Mouse (Mus musculus): ENCODE measurements around the gene Ms4a10.
A peak's percentile ranks its signal among the peaks of the same experiment; 100 is the strongest.

Gene Ms4a10

DNA sequence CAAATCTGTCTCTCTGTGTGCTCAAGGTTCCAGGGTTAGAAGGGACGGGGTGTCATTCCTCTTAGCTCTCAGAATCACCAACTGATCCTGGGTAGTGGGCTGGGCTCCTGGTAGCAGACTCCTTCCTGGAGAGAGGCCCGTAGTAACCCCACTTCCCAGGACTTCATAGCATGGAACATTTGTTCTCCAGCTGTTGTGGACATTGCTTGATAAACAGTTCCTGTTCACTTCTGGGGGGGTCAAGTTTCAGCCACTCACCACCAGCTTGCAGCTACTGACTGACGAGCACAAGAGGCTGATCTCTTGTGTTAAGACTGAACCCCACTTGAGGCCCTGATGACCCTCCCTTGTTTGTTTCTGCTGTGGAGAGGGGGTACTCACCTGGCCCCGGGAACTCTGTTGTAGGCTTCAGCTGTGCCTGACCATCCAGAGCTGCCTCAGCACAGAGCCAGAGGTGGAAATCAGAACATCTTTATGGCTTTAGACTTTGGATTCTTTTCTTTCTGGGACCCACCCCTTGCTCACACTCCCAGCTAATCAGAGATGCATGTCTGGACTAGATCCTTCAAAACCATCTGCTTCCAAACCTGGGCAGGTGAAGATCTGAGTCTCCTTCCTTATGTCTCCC lies at the start of gene Ms4a10:
Gene Ms4a10, minus strand, starts transcription at position 433 of the 628 bp plus-strand sequence.
- no peak for DNase-seq (ENCODE audit: low spot score)

DNA sequence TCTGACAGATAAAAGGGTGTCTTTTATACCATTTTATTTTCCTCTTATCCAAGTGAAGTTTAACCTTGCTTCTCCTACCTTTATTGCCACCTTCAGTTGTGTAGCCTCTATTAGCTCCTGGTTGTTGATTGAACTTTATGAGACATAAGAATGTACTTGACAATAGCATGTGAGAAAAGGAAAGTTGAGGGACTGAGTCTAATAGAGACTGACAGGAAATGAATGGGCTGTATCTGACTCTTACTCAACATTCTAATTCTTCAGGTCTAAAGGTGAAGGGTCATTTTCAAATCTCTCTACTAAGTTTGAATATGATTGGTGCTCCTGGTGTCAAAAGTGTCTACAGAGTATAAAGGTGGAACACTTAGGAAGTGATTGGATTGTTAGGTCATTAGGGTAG lies 47.9 kb upstream of the Ms4a10 start:
- no peak for DNase-seq (ENCODE audit: low spot score)

DNA sequence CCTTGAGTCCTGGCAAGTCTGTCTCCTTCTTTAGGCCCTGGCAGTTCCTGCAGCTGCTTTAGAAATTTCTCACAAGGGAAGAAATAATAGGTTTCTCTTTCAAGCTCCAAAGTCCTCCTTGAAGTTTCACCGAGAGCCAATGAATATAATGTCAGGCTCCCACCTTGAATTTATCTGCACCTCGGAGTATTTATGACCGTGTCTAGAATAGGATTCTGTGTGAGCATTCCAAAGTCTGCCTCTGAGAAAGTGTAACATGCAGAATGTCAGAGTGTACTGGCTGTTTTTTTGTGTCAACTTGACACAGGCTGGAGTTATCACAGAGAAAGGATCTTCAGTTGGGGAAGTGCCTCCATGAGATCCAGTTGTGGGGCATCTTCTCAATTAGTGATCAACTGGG lies 43.4 kb upstream of the Ms4a10 start, which contains the start of gene Ms4a18:
Gene Ms4a18, minus strand, starts transcription at position 141 of the 400 bp plus-strand sequence.
- DNase-seq (ENCODE audit: low spot score), result no peak

DNA sequence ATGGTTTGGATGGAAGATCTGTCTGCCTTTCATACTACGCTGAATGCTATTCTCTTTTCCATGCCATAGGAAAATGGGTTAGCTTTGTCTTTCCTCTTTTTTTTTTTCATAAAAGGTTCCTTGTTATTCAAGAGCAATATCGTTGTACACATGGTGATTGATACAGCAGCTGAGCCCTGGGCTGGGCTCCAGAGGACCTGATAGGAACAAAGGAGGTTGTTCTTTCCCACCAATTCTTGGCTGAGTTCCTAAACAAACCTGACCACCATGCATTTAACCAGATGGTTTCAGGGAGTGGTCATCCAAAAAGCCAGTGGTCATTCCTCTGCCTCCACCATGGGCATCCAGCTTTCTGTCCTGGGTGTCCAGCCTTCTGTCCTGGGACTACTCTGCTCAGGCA lies 42.8 kb upstream of the Ms4a10 start:
- no peak for DNase-seq (ENCODE audit: low spot score)

DNA sequence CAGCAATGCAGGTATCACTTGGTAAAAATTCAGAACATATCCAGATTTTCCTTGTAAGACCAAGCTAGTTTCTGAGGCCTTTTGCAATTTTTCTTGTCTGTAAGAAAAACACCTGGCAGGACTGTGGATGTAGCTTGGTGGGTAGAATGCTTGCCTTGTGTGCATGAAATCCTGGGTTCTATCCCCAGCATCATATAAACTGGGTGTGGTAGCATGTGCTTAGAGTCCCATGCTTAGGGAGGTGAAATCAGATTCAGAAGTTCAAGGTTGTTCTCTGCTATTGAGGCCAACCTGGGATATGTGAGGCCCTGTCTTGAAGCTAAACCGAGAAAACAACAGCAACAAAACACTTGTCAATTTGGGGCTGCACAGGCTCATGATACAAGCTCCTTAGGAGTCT lies 41.5 kb upstream of the Ms4a10 start:
- DNase-seq (ENCODE audit: low spot score), result no peak

DNA sequence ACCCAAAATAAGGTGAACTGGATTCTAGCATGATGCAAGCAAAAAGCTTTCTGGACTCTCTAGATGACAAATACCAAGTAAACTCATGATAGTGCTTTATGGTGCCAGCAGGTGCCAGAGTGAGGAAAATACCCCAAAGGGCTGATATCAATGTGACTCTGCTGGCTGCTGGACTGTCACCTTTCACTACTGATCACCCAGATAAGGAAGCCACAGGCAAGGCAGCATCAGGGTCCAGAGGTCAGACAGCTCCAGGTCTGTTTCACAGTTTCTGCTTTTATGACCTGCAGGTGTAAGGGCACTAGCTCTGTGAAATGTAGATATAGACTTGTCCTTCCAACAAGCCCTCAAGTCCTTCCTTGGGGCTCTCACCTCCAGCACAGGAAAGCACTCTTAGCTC lies 41.0 kb upstream of the Ms4a10 start:
- DNase-seq (ENCODE audit: low spot score), result no peak

DNA sequence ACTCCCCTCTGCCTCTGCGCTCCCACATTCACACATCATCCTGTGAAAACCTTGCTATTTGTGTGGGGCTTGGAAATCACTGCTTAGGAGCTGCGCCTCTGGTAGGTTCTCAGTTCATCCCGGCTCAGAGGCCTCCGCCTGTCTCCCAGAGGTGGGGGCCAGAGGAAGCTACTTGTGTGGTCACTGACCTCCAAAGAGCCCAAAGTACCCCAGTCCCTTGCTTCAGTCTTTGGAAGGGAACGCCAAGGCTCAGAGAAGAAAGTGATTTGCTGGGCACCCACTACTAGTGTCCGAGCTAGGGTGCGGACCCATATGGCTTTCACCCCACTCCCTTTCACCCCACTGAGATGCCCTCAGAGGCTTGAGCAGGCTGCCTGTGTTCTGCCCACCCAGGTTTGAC lies 18.7 kb upstream of the Ms4a10 start, which contains the start of gene Ms4a15:
Gene Ms4a15, minus strand, starts transcription at position 101 of the 400 bp plus-strand sequence.
- no peak for DNase-seq (ENCODE audit: low spot score)

DNA sequence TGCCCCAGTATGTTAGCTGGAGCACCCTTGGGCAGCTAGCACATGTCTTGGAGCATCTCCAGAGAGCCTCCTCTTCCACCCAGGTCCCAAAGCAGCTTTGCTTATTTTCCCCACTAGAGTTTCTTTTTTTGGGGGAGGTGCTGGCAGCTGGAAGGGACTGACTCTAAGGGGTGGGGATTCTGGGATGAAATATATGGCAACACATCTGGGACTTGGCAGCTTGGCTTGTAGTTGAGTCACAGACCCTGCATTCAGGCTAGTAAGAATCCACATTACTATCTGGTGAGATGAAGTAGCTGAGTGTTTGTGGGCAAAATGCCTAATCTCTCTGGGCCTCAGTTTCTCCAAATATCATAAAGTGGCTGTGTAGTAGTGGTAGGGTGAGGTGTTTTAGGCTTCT lies 17.4 kb upstream of the Ms4a10 start:
- DNase-seq (ENCODE audit: low spot score), result no peak

DNA sequence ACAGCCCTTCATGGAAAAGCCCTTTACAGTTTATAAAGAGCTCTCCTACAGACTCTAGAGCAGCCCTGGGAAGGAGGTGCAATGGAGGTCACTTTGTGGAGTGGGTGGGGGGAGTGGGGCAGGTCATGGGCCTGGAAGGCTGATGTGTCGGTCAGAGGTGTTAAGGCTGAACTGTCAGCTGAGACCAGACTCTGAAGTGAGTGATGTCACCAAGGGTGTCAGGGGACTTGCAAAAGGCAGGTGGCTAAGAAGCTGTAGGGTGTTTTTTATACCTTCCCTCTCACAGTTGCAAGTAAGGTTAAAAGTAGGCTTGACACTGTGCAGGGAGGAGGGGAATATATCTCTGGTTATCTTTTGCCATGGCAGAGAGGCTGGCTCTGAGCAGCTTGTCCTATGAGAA lies 16.3 kb upstream of the Ms4a10 start:
- DNase-seq (ENCODE audit: low spot score), result no peak

DNA sequence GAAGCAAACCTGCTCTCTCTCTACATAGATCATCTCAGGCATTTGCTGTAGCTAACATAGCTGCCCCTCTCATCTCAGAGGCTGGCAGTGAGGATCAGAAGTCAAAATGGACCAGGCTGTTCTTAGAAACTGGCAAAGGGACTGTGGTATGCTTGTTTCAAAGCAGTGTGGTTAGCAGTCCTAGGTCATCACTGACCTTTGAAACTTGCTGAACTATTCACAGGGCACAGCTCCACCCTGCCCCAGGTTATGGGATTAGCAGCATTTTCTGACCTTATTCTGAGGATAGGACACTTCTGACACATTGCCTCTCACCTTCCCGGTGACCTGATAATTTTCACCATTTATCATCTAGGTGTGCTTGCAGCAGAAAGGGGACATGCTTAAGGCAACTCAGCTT lies 14.1 kb upstream of the Ms4a10 start:
- DNase-seq (ENCODE audit: low spot score), result no peak

DNA sequence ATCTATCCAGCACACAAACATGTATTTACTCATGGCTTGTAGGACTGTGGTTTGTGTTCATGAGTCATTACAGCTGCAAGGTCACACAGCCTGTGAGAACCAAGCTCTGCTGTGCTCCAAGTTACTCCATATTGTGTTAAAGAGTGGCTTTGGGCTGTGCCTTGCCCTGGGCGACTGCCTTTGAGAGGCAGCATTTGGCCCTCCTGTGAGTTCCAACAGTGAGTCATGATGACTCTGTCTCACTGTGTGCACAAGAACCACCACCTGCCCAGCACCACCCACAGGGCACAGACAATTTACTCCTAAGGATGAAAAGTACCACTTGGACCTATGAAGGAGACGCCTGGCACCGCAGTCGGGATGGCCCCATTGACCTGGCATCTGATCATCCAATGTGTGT lies 11.4 kb upstream of the Ms4a10 start:
- no peak for DNase-seq (ENCODE audit: low spot score)

DNA sequence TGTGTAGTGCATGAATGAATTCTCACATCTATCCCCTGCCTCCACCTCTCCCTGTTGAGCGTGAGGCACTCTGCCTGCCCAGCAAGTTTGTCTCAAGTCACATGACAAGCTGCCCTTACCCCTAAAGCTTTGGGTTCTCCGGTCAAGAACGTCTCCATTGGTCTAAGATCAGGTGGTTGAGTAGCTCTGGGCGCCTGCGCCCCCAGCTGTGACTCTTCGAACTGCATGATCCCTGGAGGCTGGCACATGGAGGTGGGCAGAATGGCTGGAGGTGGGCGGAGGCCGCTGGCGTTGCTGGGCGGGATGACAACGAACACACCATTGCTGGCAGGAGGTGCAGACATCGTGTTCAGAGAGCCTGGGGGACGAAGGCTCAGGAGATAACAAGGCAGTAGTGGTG lies 10.1 kb upstream of the Ms4a10 start:
- no peak for DNase-seq (ENCODE audit: low spot score)

DNA sequence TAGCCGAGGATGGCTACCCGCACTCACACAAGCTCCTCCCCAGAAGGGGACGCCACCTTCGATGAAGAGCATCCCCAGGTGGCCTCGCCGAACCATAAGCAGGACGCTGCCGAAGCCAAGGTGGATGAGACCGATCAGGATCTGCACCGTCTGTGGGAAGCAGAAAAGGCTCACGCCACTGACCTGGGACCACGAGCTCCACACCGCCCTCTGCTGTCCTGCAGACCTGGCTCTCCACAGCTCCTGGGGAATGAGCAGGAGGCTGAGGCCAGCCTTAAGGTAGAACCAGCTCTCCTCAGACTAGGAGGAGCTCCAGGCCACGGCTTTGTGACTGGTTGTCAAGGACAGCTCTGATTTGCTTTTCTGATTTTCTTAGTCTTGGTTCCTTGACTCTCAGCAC lies 8.7 kb upstream of the Ms4a10 start:
- peak; percentile 57 for DNase-seq (ENCODE audit: low spot score)

DNA sequence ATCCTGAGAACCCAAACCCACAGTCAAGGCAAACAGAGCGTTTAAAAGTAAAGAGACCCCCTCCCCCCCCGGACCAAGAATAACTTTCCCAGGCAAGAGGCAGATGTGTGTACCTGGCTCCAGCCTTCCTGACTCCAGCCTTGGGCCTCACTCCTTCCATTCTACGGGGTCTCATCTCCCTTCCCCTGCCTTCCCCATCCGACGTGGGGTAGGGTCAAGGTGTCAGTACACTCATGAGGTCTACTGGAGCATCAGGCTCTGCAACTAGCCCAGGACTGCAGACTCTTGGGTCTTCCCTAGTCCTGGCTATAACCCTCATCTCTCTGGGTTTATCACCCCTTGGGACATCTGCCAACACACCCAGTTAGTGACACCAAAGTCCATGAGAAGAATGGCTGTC lies 5.7 kb upstream of the Ms4a10 start:
- DNase-seq (ENCODE audit: low spot score), result no peak

DNA sequence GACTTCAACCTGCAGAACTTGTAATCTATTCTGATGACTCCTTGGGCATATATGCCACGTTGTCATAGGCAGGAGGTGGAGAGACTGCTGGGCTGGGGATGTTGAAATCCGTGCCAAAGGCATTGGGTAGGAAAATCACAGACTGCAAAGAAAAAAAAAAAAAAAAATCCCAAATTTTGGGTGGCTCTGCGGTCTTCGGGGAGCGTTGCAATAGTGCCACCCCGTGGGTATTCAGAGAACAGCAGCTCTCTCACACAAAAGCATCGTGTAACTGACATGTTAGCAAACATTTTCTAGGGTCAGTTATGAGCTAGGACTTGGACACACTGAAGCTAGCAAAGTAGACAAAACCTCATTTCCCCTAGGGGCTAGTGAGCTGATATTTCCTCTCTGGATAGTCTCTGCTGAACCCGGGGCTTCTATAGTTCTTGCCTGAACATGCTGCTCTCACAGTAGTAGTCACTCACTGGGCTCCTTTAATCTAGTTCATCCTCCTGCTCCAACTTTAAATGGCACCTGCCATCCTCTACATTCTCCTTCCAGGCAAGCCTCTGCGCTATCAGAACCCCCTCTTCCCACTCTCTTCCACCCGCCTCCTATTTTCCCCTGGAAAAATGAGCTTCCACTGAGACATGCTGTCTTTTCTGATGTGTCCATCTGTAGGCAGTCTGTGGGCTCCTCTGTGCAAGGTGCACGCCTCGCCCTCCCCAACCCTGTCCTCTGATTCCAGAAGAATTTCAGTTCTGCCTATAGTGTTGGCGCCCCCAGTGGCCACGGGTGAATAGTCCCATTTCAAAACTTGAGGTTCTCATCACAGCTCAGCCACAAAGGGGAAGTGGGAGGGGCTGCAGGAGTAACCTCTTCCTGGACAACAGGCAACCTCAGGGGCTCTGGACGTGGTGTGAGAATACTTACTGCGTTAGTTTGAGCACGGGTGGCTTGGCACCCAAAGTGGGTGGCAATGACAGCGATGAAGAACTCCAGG lies 5.0 kb upstream of the Ms4a10 start:
- peak; percentile 81 for DNase-seq (ENCODE audit: low spot score)

DNA sequence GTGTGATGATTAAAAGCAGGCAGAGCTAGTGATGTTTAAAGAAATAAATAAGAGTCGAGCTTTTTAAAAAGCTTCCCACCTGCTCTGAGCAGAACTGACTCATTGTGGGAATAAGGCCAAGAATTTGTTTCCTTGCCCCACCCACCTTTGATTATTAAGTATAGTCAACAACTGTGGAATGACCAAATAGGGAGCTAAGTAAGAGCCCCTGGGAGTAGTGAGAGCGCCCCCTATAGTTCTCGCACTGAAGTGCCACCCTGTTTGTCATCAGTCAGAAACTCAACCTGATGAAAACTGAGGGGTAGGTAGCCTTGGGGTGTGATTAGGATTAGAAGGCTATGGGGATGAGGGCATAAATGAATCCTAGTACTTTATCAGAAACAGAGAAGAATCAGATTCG lies 1.8 kb upstream of the Ms4a10 start:
- peak; percentile 51 for DNase-seq (ENCODE audit: low spot score)

DNA sequence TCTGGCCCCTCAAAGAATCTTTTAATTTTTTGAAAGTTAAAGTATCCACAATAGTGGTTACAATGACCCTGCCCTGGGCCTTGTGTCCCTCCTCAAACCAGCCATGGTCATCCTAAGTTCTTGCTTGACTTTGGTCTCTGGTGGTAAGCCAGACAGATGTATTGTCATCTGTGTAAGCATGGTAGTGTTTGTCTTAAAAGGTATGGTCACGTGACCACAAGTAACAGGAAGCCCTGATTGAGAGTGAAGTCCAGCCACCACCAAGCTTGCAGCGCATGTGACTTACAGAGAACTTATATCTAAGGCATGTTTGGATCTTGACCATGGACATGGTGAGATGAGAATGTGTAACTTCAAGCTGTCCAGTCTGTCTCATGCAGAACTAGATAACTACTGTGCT lies 717 bp upstream of the Ms4a10 start:
- DNase-seq (ENCODE audit: low spot score), result no peak

DNA sequence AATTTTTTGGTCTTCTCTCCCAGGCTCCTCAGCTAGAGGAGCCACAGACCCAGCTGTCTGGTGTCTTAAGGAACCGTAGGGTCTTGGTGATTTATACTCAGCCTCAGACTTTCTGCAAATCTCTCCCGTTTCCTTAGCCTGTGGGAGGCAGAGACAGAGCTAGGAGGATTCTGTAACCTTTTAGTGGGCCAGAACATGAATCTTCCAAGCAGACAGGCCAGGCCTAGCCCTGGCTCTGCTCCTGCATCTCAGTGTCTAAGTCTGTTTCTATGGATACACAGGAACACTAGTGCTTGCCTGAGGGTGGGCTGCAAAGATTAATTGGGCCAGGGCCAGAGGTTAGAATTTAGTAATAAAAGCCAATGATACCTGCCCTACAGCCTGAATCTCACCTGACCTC lies 1.3 kb downstream of the Ms4a10 start:
- no peak for DNase-seq (ENCODE audit: low spot score)

DNA sequence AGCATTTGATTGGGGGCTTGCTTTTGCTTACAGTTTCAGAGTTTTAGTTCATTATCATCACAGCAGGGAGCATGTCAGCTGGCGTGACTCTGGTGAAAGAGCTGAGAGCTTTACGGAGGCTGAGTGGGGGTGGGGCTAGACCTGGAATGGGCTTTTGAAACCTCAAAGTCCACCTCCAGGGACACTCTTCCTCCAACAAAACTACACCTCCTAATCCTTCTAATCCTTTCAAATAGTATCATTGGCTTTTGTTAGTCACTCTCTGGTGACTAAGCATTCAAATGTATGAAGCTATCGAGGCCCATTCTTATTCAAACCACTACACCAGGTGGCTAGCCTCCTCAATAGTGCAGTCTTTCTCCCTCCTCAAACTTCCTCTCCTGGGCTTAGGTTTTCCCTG lies 1.8 kb downstream of the Ms4a10 start:
- no peak for DNase-seq (ENCODE audit: low spot score)

DNA sequence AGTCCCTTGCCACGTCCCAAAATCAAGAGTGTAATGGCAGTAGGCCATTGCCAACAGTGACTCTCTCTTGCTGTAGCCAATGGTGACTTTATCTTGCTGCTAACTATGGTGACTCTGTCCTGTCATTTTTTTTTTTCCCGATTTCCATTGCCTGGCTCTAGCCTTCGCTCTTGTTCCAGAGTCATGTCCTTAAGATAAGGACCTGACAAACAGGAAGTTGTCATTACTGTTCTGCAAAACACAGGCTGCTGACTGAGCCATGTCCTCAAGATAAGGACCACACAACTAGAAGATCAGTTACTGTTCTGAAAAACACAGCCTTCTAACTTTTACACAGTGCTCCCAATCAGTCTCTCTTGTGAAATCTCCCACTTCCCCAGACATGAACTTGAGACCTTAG lies 4.0 kb downstream of the Ms4a10 start:
- no peak for DNase-seq (ENCODE audit: low spot score)

DNA sequence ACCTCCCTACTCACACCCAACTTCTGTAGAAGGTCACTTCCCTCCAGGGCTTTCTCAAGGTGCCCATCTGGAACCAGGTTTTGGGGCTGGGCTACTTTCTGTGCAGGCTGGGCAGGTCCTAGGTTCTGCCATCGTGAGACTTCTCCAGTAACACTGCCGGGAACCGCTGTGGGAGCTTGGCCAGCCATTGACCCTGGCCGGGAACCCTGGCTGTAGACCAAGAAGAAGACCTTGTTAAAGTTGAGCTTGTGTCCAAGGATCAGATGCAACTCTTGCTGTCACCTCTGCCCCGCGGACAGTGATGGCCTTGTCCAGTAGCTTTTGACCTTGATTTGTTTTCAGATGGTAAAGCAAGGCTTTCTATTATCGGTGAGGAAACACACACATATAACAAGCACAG lies 5.9 kb downstream of the Ms4a10 start:
- DNase-seq (ENCODE audit: low spot score), result no peak

DNA sequence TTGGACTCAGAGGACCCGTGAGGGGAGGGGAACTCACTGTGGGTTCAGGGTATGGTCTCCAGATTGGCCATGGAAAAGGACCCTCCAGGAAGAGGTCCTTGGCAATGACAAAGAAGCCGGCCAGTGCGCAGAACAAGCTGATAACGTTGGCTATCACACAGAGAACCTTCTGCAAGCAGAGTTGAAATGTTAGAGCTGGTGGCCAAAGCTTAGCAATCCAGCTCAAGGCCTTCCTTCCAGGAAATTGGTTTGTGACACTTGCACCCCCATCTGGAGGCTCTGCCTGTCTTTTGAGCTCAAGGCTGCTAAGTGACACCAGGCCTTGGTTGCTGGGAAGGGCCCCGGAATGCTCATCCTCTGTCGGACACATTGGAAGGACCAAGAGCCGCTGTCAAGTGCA lies 8.7 kb downstream of the Ms4a10 start:
- no peak for DNase-seq (ENCODE audit: low spot score)

DNA sequence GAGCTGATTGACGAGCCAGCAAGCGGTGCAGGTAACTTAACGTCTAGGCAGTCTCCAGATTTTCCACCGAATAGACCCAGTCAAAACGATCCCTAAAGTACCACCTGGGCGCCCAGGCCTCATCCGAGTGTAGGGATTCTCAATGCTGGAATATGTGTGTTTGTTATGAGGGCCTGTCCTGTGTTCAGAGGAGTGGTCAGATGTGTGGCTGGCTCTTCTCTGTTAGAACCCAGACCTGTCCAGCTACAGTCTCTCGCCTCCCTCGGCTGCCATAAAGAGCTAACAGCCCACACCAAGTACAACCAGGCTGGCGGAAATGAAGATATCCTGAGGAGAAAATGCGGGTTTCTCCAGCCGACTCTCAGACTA lies 14.5 kb downstream of the Ms4a10 start:
- no peak for DNase-seq (ENCODE audit: low spot score)
